Mouse (Mus musculus): ENCODE measurements at regions not wholly inside any gene's neighbourhood (a gene's known extent, or its start where the extent isn't known, plus 50 kb on each side); places are given as distances from the start of the nearest gene placed in this dataset.

DNA sequence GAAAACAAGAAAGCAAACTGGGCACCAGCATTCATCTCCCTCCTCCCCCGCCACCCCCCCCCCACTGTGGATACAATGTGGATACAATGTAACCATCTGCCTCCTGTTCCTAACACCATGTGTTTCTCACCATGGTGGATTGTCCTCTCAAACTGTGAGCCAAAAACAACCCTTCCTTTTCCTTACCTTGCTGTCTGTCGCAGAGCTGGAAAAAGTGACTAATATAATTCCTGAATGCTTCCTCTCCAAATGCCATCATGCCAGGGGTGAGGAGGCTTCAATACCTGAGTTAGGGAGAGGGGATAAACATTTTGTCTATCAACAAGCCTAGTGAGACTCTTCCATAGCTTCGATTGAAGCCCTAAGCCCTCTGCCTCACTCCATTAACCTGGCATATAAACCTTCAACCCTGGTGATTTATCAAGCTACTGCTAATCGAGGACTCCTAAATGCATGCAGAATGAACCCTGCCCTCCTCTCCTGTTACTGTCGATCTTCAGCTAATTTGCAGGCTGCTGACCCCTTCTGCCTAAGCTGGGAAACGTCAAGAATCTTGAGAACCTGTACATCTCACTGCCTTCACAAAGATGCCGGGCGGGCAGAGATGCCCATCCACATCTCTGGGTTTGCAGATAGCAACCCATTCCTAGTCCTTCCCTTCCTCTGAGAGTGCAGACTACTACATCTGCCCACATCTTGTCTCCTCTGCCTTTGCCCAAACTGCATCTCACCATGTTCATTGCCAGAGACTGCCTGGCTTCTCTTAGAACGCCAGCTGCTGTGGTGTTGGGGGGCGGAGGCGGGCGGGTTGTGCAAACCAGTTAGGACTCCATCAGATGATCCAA lies 184.3 kb upstream of the Rpl38 start:
- no peak for TF ChIP-seq CTCF (IDR thresholded peaks at IDR 0.05; ENCODE audit: extremely low read depth, insufficient read depth, low read length)
- TF ChIP-seq POLR2A (IDR thresholded peaks at IDR 0.05; ENCODE audit: extremely low read depth, insufficient read depth, low read length) = no peak
